Mouse (Mus musculus) liver, adult 2 months (tissue): ENCODE measurements around the gene B3gnt8. TPM values are rescaled to one million over a fixed set of nuclear protein-coding genes. Genes with fewer than 3 reads are reported as not detected.

ENCODE experiments used
- DNase-seq: peaks from one replicate; pipeline ENCODE4 v3.0.0-alpha.2; 2011; ENCODE audit warnings: low read depth, low spot score; ENCODE audit errors: extremely low read depth
- H3K27ac ChIP-seq: fragments of 200-500 bp; replicated peaks from 2 replicates; pipeline ENCODE4 v1.5.1; 2012; ENCODE audit warnings: low read depth, mild to moderate bottlenecking, control low read depth, inconsistent platforms, low read length; ENCODE audit not compliant: insufficient read depth
- H3K27me3 ChIP-seq: fragments of 200-500 bp; 2 replicates; pipeline ENCODE4 v1.6.1; 2012; ENCODE audit warnings: mild to moderate bottlenecking, moderate library complexity, low read length, inconsistent platforms; ENCODE audit not compliant: control insufficient read depth, insufficient read depth
- H3K36me3 ChIP-seq: fragments of 200-500 bp; 2 replicates; pipeline ENCODE4 v1.6.1; 2012; ENCODE audit warnings: low read length, inconsistent platforms; ENCODE audit not compliant: control insufficient read depth, insufficient read depth
- H3K4me1 ChIP-seq: fragments of 200-500 bp; 2 replicates; pipeline ENCODE4 v1.6.1; 2011; ENCODE audit warnings: low read length; ENCODE audit not compliant: control insufficient read depth, insufficient read depth
- H3K4me3 ChIP-seq: fragments of 200-500 bp; 2 replicates; pipeline ENCODE4 v1.5.1; 2011; ENCODE audit warnings: low read depth, mild to moderate bottlenecking, control low read depth, low read length, moderate library complexity; ENCODE audit not compliant: insufficient read depth
- H3K79me2 ChIP-seq: fragments of 200-500 bp; 2 replicates; pipeline ENCODE4 v1.6.1; 2012; ENCODE audit warnings: inconsistent platforms, mild to moderate bottlenecking, low read length, moderate library complexity; ENCODE audit not compliant: control insufficient read depth, insufficient read depth
- H3K9ac ChIP-seq: fragments of 200-500 bp; 2 replicates; pipeline ENCODE4 v1.6.1; 2012; ENCODE audit warnings: low read depth, mild to moderate bottlenecking, control low read depth, inconsistent platforms, low read length
- CTCF ChIP-seq: fragments of 200-500 bp; IDR thresholded peaks from 2 replicates; pipeline ENCODE4 v1.5.1; 2011; ENCODE audit warnings: low read depth, low read length, control low read depth
- POLR2A ChIP-seq: fragments of 200-500 bp; IDR thresholded peaks from 2 replicates; pipeline ENCODE4 v1.6.1; 2011; ENCODE audit warnings: low read length, control low read depth; ENCODE audit not compliant: insufficient read depth; ENCODE audit errors: extremely low read depth
- WGBS: fragments of 180-500 bp; shearing (Covaris S2); methylation state at CpG from one replicate; pipeline ENCODE4 v1.1.7; 2018; 5-methylcytosine and 5-hydroxymethylcytosine counted together
- polyA plus RNA-seq: library from polyadenylated mRNA; depleted of rRNA; stranded (reverse); fragments of >200 nt; gene quantifications from 2 replicates; pipeline ENCODE4 v1.2.3, GENCODE M21; 2012
- total RNA-seq: library from RNA; depleted of rRNA; stranded (reverse); fragments of >200 nt; gene quantifications from 2 replicates; pipeline ENCODE4 v1.2.3, GENCODE M21; 2014

The B3gnt8 gene
- total and polyA plus RNA-seq, 2 experiments: 0.46 to 1.1 TPM

DNA sequence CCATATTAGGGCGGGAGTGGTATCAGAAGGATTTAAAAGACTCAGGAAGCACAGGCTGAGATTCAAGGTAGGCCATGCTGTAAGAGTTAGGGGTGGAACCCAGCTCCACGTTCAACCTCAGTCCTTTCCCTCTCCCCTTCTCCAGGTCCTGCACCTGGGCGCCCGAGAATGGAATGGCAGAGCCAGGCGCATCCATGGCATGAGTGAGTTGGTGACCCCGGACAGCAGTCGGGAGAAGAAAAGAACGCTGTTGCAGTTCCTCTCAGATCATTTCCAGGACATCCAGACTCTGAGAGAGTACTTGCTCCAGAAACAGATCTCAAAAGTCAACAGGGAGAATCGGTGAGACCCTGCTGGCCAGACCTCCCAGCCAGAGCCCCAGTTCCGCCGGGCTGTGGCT is 5.7 kb upstream of the B3gnt8 start:
- TF ChIP-seq POLR2A (no peak), CTCF (no peak)
- DNase-seq: no peak
- Histone ChIP-seq H3K27me3 (no peaks in the 10 kb centered on the region), H3K27ac (no peak overlapping the region), H3K4me1 (peaks cover 5% of the 10 kb centered on the region; the same call in 1 of the 2 replicates), H3K36me3 (peaks cover 4% of the 10 kb centered on the region), H3K79me2 (no peaks in the 10 kb centered on the region), H3K4me3 (no peak overlapping the region), H3K9ac (no peak overlapping the region)
- WGBS: 93% methylated on average over 11 of the region's 11 CpGs

DNA sequence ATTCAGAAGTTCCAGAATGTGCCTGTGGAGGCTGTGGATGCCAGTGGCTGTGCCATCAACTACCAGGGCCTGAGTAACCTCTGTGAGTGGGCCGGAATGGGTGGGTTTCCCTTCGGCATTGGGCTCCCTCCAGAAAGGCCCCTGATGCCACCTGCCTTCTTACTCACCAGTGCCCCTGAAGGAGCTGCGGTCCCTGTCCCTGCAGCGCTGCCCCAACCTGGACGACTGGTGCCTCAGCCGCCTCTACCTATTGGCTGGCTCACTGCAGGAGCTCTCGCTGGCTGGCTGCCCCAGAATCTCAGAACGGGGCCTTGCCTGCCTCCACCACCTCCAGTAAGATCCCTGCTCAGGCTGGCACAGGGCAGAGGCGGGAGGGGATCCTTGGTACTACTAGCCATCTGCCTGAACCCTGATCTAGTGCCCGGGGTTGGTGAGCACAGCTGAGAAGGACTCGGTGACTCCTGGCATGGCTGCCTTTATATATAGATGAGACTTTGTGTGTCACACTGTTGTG is 2.5 kb upstream of the B3gnt8 start:
- Histone ChIP-seq H3K4me1 (peaks cover 5% of the 10 kb centered on the region; the same call in 1 of the 2 replicates), H3K9ac (no peak overlapping the region), H3K27me3 (no peaks in the 10 kb centered on the region), H3K4me3 (no peak overlapping the region), H3K27ac (no peak overlapping the region), H3K79me2 (no peaks in the 10 kb centered on the region), H3K36me3 (peaks cover 4% of the 10 kb centered on the region)
- 80% methylated on average over 11 of the region's 11 CpGs for WGBS
- no peak for DNase-seq
- no peak for TF ChIP-seq CTCF
- no peak for TF ChIP-seq POLR2A

DNA sequence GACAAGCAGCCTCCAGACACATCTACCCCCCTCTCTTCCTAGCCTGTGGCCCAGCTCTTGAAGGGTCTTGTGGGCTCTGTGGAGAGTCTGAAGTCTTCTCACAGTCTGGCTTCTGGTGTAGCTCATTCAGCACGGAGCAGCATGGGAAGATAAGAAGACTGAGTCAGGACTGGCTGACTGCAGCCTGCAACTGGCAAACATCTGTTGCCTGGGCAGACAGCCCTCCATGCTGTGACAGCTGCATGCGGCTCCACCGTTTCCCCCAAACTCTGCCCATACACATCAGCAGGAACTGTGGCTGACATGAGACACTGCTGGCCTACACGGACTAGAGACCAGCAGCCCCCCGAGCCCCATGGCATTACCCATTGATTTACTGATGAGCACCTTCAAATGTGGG is 1.6 kb upstream of the B3gnt8 start:
- Histone ChIP-seq H3K4me3 (no peak overlapping the region), H3K79me2 (no peaks in the 10 kb centered on the region), H3K27me3 (no peaks in the 10 kb centered on the region), H3K4me1 (peaks cover 5% of the 10 kb centered on the region; the same call in 1 of the 2 replicates), H3K36me3 (peaks cover 9% of the 10 kb centered on the region), H3K27ac (no peak overlapping the region), H3K9ac (no peak overlapping the region)
- DNase-seq: no peak
- 69% methylated on average over 5 of the region's 5 CpGs for WGBS
- TF ChIP-seq CTCF: no peak

DNA sequence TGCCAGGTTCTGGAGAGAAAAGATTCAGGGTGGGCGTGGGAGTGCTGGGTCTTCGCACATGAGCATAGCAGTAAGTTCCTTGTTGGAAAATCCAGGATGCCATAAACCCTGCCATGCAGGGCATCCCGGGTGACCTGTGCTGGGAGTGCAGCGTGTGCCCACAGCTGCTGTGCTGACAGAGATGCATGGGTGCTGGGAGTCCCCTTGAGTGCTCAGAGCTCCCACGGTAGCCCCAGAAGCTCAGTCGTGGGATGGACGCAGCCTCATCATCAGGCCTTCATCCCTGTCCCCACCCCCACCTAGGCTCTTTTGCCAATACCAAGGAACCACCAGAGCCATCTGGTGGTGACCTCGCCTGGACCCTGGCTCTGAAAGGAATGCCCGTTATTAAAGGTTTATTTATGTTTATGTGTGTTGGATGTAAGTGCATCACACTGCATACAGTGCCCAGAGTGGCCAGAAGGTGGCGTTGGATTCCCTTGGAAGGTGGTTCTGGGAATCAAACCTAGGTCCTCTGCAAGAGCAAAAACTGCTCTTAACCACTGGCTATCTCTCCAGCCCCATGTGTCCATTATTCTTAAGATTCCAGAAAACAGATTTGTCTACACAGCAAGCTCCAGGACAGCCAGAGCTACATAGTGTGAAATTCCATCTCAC is 732 bp upstream of the B3gnt8 start:
- no peaks in the 10 kb centered on the region for H3K79me2 ChIP-seq
- DNase-seq: peak; percentile 60
- no peak overlapping the region for H3K4me3 ChIP-seq
- H3K27ac ChIP-seq: no peak overlapping the region
- H3K36me3 ChIP-seq: peaks cover 11% of the 10 kb centered on the region
- no peak overlapping the region for H3K9ac ChIP-seq
- H3K27me3 ChIP-seq: no peaks in the 10 kb centered on the region
- H3K4me1 ChIP-seq: no peaks in the 10 kb centered on the region
- 70% methylated on average over 10 of the region's 10 CpGs for WGBS
- TF ChIP-seq CTCF (peak; percentile 55; the same call in 1 of the 2 replicates), POLR2A (no peak)

DNA sequence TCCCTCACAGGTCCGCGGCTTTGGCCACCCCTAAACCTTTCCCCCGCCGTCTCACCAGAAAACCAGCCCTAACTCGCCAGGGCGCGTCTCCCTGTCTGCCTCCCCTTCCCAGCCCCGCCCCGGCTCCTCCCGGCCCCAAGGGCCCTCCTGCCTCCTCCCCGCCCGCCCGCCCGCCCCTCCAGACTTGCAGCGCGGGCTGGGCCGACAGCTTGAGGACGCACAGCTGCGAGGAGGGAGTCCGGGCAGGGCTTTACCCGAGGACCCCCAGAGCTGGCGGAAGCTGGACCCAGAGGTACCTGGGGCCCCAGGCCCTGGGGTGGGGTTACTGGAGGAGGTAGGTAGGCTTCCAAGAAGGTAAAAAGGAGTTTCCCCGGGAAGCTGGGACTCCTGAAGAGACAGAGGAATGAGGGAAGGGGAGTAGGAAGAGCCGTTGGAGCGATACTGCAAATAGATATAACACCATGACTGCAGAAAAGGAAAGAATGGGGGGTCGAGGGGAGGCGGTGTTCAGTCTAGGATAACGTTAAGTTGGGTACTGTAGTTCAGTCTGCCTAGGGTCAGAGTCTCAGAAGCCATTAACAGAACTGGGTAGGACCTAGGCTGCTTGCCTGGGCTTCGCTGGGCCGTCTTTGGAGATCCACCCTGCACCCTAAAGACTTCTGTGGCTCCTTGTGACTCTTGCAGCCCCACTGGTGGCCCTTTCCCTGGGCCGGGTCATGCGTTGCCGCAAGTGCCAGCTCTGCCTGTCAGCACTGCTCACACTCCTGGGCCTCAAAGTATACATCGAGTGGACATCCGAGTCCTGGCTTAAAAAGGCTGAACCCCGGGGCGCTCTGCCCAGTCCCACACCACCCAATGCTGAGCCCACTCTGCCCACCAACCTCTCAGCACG is 1.2 kb downstream of the B3gnt8 start:
- peak overlapping the region; percentile 18 for H3K27ac ChIP-seq
- no peak for DNase-seq
- H3K4me1 ChIP-seq: no peaks in the 10 kb centered on the region
- peaks cover 7% of the 10 kb centered on the region; the same call in 1 of the 2 replicates for H3K36me3 ChIP-seq
- H3K9ac ChIP-seq: peak overlapping the region; percentile 48
- H3K27me3 ChIP-seq: no peaks in the 10 kb centered on the region
- H3K4me3 ChIP-seq: peak overlapping the region; percentile 58
- H3K79me2 ChIP-seq: no peaks in the 10 kb centered on the region
- no peak for TF ChIP-seq POLR2A
- no peak for TF ChIP-seq CTCF
- 50% methylated on average over 38 of the region's 38 CpGs for WGBS
